Mouse (Mus musculus): ENCODE data around the gene Ttc28. TPM values are rescaled to one million over a fixed set of nuclear protein-coding genes. Genes with fewer than 3 reads are reported as not detected.

Ttc28 gene
- total RNA-seq, 2 experiments from 2014 or later: 34.1 TPM

GRCm38 (mm10) chr5:111200167-111200840 is 320.7 kb downstream of the Ttc28 start:
- no peak for DNase-seq (ENCODE audit: low spot score in 2 of 2)

- no peak for DNase-seq (ENCODE audit: low spot score in 2 of 2)
Measured at GRCm38 (mm10) chr5:111200915-111201610, 321.5 kb downstream of the Ttc28 start.

- DNase-seq (ENCODE audit: low spot score in 2 of 2): no peak
Measured at GRCm38 (mm10) chr5:111204221-111204620, 324.6 kb downstream of the Ttc28 start.

- no peak for DNase-seq (ENCODE audit: low spot score in 2 of 2)
Measured at GRCm38 (mm10) chr5:111204976-111205586, 325.5 kb downstream of the Ttc28 start.

- DNase-seq (ENCODE audit: low spot score in 2 of 2): no peak
Measured at GRCm38 (mm10) chr5:111205817-111206216, 326.2 kb downstream of the Ttc28 start.

- DNase-seq (ENCODE audit: low spot score in 2 of 2): no peak
Measured at GRCm38 (mm10) chr5:111207924-111208659, 328.5 kb downstream of the Ttc28 start.

GRCm38 (mm10) chr5:111208660-111208969 is 329.0 kb downstream of the Ttc28 start:
- DNase-seq (ENCODE audit: low spot score in 2 of 2): peak in 1 of 2 experiments; percentile 16

GRCm38 (mm10) chr5:111213935-111214450 is 334.4 kb downstream of the Ttc28 start:
- no peak for DNase-seq (ENCODE audit: low spot score in 2 of 2)

- DNase-seq (ENCODE audit: low spot score in 2 of 2): no peak
Measured at GRCm38 (mm10) chr5:111214890-111215289, 335.3 kb downstream of the Ttc28 start.

GRCm38 (mm10) chr5:111215722-111216121 is 336.1 kb downstream of the Ttc28 start:
- no peak for DNase-seq (ENCODE audit: low spot score in 2 of 2)

GRCm38 (mm10) chr5:111216166-111216565 is 336.6 kb downstream of the Ttc28 start:
- DNase-seq (ENCODE audit: low spot score in 2 of 2): no peak

GRCm38 (mm10) chr5:111217447-111218110 is 338.0 kb downstream of the Ttc28 start:
- DNase-seq (ENCODE audit: low spot score in 2 of 2): no peak

- DNase-seq (ENCODE audit: low spot score in 2 of 2): no peak
Measured at GRCm38 (mm10) chr5:111218111-111218891, 338.7 kb downstream of the Ttc28 start.

- no peak for DNase-seq (ENCODE audit: low spot score in 2 of 2)
Measured at GRCm38 (mm10) chr5:111218998-111219397, 339.4 kb downstream of the Ttc28 start.

- no peak for DNase-seq (ENCODE audit: low spot score in 2 of 2)
Measured at GRCm38 (mm10) chr5:111220679-111221380, 341.2 kb downstream of the Ttc28 start.

- DNase-seq (ENCODE audit: low spot score in 2 of 2): no peak
Measured at GRCm38 (mm10) chr5:111222820-111223219, 343.2 kb downstream of the Ttc28 start.

- no peak for DNase-seq (ENCODE audit: low spot score in 2 of 2)
Measured at GRCm38 (mm10) chr5:111225306-111225705, 345.7 kb downstream of the Ttc28 start.

GRCm38 (mm10) chr5:111226486-111226885 is 346.9 kb downstream of the Ttc28 start:
- DNase-seq (ENCODE audit: low spot score in 2 of 2): no peak

- no peak for DNase-seq (ENCODE audit: low spot score in 2 of 2)
Measured at GRCm38 (mm10) chr5:111227850-111228249, 348.2 kb downstream of the Ttc28 start.

Data from adrenal gland, postnatal 4 days (tissue).